Mouse (Mus musculus): ENCODE results near the gene Mpst. TPM values are rescaled to one million over a fixed set of nuclear protein-coding genes. Genes with fewer than 3 reads are reported as not detected.
A peak's percentile ranks its signal among the peaks of the same experiment; 100 is the strongest.

Mpst gene
- polyA plus RNA-seq, 1 experiment from 2014 or later = 3.0 TPM

DNA sequence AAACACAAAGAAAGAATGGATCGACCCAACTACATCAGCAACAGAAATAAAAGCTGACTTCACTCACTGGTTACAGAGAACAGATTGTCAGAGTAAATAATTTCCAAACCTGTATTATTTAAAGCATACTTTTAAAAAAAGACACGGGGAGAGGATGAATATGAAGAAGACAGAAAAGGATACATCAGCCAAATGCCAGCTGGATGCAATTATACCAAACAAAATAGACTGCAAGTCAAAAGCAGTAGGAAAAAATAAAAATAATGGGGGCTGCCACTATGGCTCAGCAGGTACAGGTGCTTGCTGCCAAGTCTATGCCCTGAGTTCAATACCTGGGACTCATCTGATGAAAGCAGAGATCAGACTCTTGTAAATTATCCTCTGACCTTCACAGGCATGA is 26.0 kb upstream of the Mpst start:
- H3K27me3 ChIP-seq (replicated peaks; ENCODE audit: control insufficient read depth, insufficient read depth, low read length) = peaks cover 29% of the 10 kb centered on the region
- H3K4me1 ChIP-seq (ENCODE audit: control insufficient read depth, insufficient read depth, low read length) = peaks cover 8% of the 10 kb centered on the region
- H3K36me3 ChIP-seq (ENCODE audit: control insufficient read depth, insufficient read depth, low read length) = no peaks in the 10 kb centered on the region
- no peak overlapping the region for H3K27ac ChIP-seq (ENCODE audit: low read length)
- 86% methylated on average over 2 of the region's 2 CpGs for whole genome bisulfite sequencing
- no peak overlapping the region for H3K4me3 ChIP-seq (ENCODE audit: low read length)
- H3K4me2 ChIP-seq (ENCODE audit: low read depth, low read length) = no peak overlapping the region
- no peak for ATAC-seq
- no peak overlapping the region for H3K9ac ChIP-seq (ENCODE audit: low read depth, low read length)
- H3K9me3 ChIP-seq (ENCODE audit: control insufficient read depth, low read length) = no peaks in the 10 kb centered on the region

DNA sequence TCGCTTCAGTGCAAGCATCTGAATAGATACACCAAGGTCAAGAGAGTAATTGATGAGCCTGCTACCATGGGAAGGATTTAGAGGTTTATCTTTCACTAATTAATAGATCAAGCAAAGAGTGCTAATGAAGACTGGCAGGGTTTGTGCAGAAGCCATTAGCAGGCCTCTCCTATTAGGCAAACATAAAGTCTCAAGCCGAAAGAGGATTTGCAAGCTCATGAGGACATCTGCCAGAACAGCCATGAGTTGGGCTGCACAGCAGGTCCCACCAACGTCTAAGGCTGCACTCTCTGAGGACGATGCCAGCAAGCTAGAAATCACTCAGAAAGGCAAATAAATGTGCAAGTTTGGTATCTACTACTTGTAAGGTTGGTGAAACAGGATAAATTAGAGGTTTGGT is 25.5 kb upstream of the Mpst start:
- no peak for ATAC-seq
- Histone ChIP-seq H3K9ac (ENCODE audit: low read depth, low read length) (no peak overlapping the region), H3K4me2 (ENCODE audit: low read depth, low read length) (no peak overlapping the region), H3K27me3 (replicated peaks; ENCODE audit: control insufficient read depth, insufficient read depth, low read length) (peaks cover 24% of the 10 kb centered on the region; the same call in 1 of the 2 replicates), H3K4me3 (ENCODE audit: low read length) (no peak overlapping the region), H3K36me3 (ENCODE audit: control insufficient read depth, insufficient read depth, low read length) (no peaks in the 10 kb centered on the region), H3K9me3 (ENCODE audit: control insufficient read depth, low read length) (no peaks in the 10 kb centered on the region), H3K27ac (ENCODE audit: low read length) (no peak overlapping the region), H3K4me1 (ENCODE audit: control insufficient read depth, insufficient read depth, low read length) (peaks cover 8% of the 10 kb centered on the region)
- WGBS = 71% methylated on average over 4 of the region's 4 CpGs

DNA sequence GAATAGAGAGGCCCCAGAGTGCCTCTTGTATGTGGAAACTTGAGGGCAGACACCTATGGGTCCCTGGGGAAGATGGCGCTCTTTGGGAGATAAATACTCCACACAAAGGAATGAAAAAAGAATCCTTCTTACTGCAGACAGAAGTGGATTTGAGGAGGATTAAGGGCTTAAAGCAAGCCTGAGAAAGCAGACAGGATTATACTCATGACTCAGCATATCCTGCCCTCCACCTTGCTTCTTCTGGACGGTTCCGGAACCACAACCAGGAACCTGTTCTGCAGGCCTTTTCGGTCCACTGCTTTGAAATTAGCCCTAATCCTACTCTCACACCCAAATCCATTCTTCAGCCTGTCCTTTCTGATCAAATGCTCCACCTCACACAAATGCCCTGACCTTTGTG is 24.1 kb upstream of the Mpst start:
- H3K36me3 ChIP-seq (ENCODE audit: control insufficient read depth, insufficient read depth, low read length) = no peaks in the 10 kb centered on the region
- peaks cover 8% of the 10 kb centered on the region for H3K4me1 ChIP-seq (ENCODE audit: control insufficient read depth, insufficient read depth, low read length)
- H3K4me3 ChIP-seq (ENCODE audit: low read length) = no peak overlapping the region
- ATAC-seq = no peak
- 92% methylated on average over 4 of the region's 4 CpGs for WGBS
- H3K27ac ChIP-seq (ENCODE audit: low read length) = no peak overlapping the region
- no peaks in the 10 kb centered on the region for H3K9me3 ChIP-seq (ENCODE audit: control insufficient read depth, low read length)
- H3K27me3 ChIP-seq (replicated peaks; ENCODE audit: control insufficient read depth, insufficient read depth, low read length) = peaks cover 24% of the 10 kb centered on the region; the same call in 1 of the 2 replicates
- H3K9ac ChIP-seq (ENCODE audit: low read depth, low read length) = no peak overlapping the region
- no peak overlapping the region for H3K4me2 ChIP-seq (ENCODE audit: low read depth, low read length)

DNA sequence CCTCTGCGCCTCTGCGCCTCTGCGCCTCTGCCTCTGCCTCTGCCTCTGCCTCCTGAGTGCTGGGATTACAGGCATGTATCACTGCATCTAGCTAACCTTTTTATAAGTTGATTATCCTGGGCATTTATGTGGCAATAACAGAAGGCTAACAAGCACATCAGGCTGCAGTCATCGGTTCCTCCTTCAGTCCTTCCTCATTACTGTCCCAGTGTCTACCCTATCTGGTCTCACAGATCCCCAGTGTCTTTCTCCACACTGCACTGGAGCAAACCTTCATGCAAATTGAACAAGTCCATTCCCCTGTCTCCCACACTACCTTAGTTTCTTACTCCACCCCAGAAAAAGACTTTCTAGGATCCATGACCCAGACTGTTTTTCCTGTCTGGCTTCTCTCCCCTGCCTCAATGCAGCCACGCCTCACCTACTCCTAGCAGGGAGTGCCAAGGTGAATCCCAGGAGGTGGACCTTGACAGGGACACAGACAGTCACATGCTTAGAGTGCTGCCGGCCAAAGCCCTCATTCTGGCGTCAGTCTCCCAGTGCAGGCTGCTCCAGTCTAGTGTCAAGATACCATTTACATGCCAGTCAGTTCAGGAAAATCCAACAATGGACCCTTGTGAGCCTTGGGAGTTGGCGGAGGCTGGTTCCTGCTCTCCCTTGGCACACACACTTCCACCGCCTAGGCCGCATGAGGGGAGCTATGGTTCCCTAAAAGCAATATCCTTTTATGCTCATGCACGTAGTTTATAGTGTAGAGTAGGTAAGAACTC is 22.6 kb upstream of the Mpst start:
- Histone ChIP-seq H3K4me3 (ENCODE audit: low read length) (no peak overlapping the region), H3K9me3 (ENCODE audit: control insufficient read depth, low read length) (no peaks in the 10 kb centered on the region), H3K27me3 (replicated peaks; ENCODE audit: control insufficient read depth, insufficient read depth, low read length) (peaks cover 13% of the 10 kb centered on the region; the same call in 1 of the 2 replicates), H3K4me1 (ENCODE audit: control insufficient read depth, insufficient read depth, low read length) (peaks cover 8% of the 10 kb centered on the region), H3K36me3 (ENCODE audit: control insufficient read depth, insufficient read depth, low read length) (no peaks in the 10 kb centered on the region), H3K4me2 (ENCODE audit: low read depth, low read length) (no peak overlapping the region), H3K9ac (ENCODE audit: low read depth, low read length) (no peak overlapping the region), H3K27ac (ENCODE audit: low read length) (peak overlapping the region; percentile 9; the same call in 1 of the 2 replicates)
- 76% methylated on average over 11 of the region's 11 CpGs for WGBS
- ATAC-seq = peak; percentile 86

DNA sequence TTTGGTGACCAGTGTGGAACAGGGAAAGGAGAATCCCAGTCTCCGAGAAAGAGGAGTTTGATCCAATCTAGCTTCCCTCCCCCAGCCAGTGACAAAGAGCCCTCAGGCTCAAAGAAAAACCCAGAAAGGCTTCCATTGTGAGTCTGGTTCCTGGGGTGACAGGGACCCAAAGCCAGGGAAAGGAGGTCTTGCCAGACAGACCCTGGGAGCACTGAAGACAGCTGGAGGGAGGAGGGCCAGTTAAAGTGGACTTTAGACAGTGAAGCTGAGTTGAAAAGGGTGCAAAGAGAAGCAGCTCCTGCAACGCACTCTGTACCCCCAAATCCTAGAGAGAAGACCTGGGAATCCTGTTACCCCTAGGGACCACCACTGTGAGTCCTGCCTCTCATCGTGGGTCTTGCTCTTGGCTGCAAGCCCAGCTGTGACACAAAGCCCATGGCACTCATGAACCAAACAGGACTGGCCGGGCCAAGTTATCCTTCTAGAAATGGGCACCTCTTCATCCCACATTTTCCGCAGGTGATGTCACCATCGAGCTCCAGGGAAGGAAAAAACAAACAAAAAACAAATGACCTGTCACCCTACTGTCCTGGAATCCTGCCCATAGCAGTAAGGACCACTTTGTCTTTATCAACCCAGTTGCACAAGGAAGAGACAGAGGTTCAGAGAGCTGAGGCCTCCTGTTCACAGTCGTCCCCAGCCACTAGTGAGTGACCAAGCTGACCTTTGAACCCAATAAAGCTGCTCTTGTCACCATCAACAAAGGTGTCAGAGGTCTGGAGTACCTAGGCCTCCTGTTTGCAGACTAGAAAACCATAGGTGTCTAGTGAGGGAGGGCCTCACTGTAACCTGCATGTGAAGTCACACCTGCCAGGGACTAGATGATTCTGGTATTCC is 21.7 kb upstream of the Mpst start:
- Histone ChIP-seq H3K9ac (ENCODE audit: low read depth, low read length) (no peak overlapping the region), H3K9me3 (ENCODE audit: control insufficient read depth, low read length) (no peaks in the 10 kb centered on the region), H3K4me1 (ENCODE audit: control insufficient read depth, insufficient read depth, low read length) (peaks cover 8% of the 10 kb centered on the region), H3K4me2 (ENCODE audit: low read depth, low read length) (no peak overlapping the region), H3K27me3 (replicated peaks; ENCODE audit: control insufficient read depth, insufficient read depth, low read length) (peaks cover 13% of the 10 kb centered on the region; the same call in 1 of the 2 replicates), H3K4me3 (ENCODE audit: low read length) (no peak overlapping the region), H3K27ac (ENCODE audit: low read length) (peak overlapping the region; percentile 9), H3K36me3 (ENCODE audit: control insufficient read depth, insufficient read depth, low read length) (no peaks in the 10 kb centered on the region)
- 54% methylated on average over 7 of the region's 7 CpGs for WGBS
- peak; percentile 81 for ATAC-seq

DNA sequence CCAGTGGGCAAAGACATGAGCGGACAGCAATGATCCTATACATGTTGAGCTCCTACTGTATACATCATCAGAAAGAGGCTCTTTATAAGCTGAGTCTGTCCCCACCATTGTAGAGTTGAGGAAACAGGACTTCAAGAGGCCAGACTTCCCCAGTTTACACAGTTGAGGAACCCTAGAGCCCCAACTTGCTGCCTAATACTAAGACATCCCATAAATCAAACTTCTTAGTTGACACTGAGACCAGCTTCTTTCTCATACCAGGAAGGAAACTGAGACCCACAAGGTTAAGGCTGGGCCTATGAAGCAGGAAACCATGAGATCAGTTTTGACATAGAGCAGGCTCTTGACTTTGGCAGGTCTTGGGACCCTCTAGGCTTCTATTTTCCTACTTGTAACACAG is 20.7 kb upstream of the Mpst start:
- H3K9ac ChIP-seq (ENCODE audit: low read depth, low read length) = no peak overlapping the region
- H3K36me3 ChIP-seq (ENCODE audit: control insufficient read depth, insufficient read depth, low read length) = no peaks in the 10 kb centered on the region
- no peak overlapping the region for H3K4me3 ChIP-seq (ENCODE audit: low read length)
- no peaks in the 10 kb centered on the region for H3K9me3 ChIP-seq (ENCODE audit: control insufficient read depth, low read length)
- H3K4me1 ChIP-seq (ENCODE audit: control insufficient read depth, insufficient read depth, low read length) = peaks cover 8% of the 10 kb centered on the region
- peaks cover 9% of the 10 kb centered on the region; the same call in 1 of the 2 replicates for H3K27me3 ChIP-seq (replicated peaks; ENCODE audit: control insufficient read depth, insufficient read depth, low read length)
- WGBS = 91% methylated on average over 1 of the region's 1 CpGs
- ATAC-seq = no peak
- H3K4me2 ChIP-seq (ENCODE audit: low read depth, low read length) = no peak overlapping the region
- no peak overlapping the region for H3K27ac ChIP-seq (ENCODE audit: low read length)

DNA sequence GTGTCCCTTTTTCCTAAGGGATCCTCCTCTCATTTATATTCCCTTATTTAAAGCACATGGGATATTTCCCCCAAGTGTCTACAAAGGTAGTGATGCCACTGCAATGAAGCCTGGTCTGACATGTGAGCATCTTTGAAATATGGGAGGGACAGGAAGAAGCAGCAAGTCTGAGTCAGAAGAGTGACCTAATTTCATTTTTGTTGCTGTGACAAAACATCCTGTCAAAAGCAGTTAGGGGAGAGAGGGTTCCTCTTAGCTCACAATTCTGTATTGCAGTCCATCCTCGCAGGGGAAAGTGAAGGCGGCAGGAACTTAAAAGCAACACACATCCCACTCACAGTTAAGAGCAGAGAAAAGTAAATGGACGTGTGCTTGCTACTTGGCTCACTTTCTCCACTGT is 15.4 kb upstream of the Mpst start:
- ATAC-seq = no peak
- Histone ChIP-seq H3K36me3 (ENCODE audit: control insufficient read depth, insufficient read depth, low read length) (no peaks in the 10 kb centered on the region), H3K9me3 (ENCODE audit: control insufficient read depth, low read length) (no peaks in the 10 kb centered on the region), H3K27me3 (replicated peaks; ENCODE audit: control insufficient read depth, insufficient read depth, low read length) (peaks cover 15% of the 10 kb centered on the region; the same call in 1 of the 2 replicates), H3K4me3 (ENCODE audit: low read length) (no peak overlapping the region), H3K4me2 (ENCODE audit: low read depth, low read length) (no peak overlapping the region), H3K27ac (ENCODE audit: low read length) (no peak overlapping the region), H3K4me1 (ENCODE audit: control insufficient read depth, insufficient read depth, low read length) (no peaks in the 10 kb centered on the region), H3K9ac (ENCODE audit: low read depth, low read length) (no peak overlapping the region)
- WGBS = 87% methylated on average over 3 of the region's 3 CpGs

DNA sequence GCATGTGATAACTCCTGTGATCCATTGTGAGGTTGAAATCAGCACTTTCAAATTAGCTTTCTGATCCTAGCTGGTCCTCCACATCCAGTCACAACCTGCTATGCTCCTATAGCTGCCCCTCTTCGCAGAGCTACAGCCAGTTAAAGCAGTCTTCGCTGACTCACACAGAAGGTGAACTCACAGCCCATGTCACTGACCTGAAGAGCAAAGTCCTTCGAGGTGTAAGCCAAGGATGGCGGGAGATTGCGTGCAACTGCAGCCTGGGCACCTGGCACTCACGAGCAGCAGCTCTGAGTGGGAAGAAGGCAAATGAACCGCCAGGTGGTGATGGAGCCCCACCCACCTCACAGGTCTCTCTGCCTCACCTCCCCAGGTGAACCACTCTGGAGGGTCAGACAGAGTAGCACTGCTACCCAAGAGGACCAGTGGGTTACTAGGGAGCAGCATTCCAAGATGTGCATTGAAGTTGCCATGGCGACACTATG is 10.7 kb upstream of the Mpst start, which contains the start of gene Tex33:
Gene Tex33, minus strand, starts transcription at position 435 of the 485 bp plus-strand sequence.
- Histone ChIP-seq H3K9ac (ENCODE audit: low read depth, low read length) (no peak within 1 kb of the TSS), H3K4me1 (ENCODE audit: control insufficient read depth, insufficient read depth, low read length) (no peaks in the 10 kb centered on the region), H3K27ac (ENCODE audit: low read length) (no peak within 1 kb of the TSS), H3K4me2 (ENCODE audit: low read depth, low read length) (no peak within 1 kb of the TSS), H3K27me3 (replicated peaks; ENCODE audit: control insufficient read depth, insufficient read depth, low read length) (0 out of 2 replicates have a peak, but pooled peaks cover 14% of the 10 kb centered on the region), H3K36me3 (ENCODE audit: control insufficient read depth, insufficient read depth, low read length) (no peaks in the 10 kb centered on the region), H3K4me3 (ENCODE audit: low read length) (no peak within 1 kb of the TSS), H3K9me3 (ENCODE audit: control insufficient read depth, low read length) (no peaks in the 10 kb centered on the region)
- WGBS = 79% methylated on average over 8 of the region's 8 CpGs
- 0 out of 2 replicates have a peak, but pooled peaks have one; percentile 26 for ATAC-seq

DNA sequence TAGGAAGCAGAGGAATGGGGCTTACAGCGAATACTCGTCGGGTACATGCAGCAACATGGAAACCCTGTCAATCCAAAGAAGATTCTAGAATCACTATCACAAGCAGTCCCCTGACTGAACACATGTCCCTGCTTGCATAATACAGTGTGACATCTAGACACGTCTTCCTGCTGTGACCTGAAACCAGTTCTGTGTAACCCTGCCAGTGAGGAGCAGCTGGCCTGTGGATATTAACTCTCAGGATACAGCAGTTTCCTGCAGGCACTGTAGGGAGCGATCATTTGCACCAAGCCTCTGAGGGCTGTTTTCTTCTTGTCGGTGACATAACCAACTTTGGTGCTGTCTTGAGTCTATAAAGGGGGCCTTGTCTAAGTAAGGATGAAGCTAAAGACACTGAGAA is 4.9 kb upstream of the Mpst start:
- Histone ChIP-seq H3K4me1 (ENCODE audit: control insufficient read depth, insufficient read depth, low read length) (peaks cover 27% of the 10 kb centered on the region), H3K9ac (ENCODE audit: low read depth, low read length) (no peak overlapping the region), H3K4me2 (ENCODE audit: low read depth, low read length) (no peak overlapping the region), H3K36me3 (ENCODE audit: control insufficient read depth, insufficient read depth, low read length) (no peaks in the 10 kb centered on the region), H3K27me3 (replicated peaks; ENCODE audit: control insufficient read depth, insufficient read depth, low read length) (0 out of 2 replicates have a peak, but pooled peaks cover 3% of the 10 kb centered on the region), H3K9me3 (ENCODE audit: control insufficient read depth, low read length) (no peaks in the 10 kb centered on the region), H3K4me3 (ENCODE audit: low read length) (no peak overlapping the region), H3K27ac (ENCODE audit: low read length) (no peak overlapping the region)
- ATAC-seq = no peak
- 76% methylated on average over 6 of the region's 6 CpGs for WGBS
